Mouse (Mus musculus): ENCODE measurements around the gene Hid1.

- TF ChIP-seq CTCF (IDR thresholded peaks at IDR 0.05; ENCODE audit: low read depth), result no peak
- no peak for TF ChIP-seq EP300 (IDR thresholded peaks at IDR 0.05; ENCODE audit: low read depth)
Observed at GRCm38 (mm10) chr11:115391358-115391757, 23.8 kb upstream of the Hid1 start.

All from liver, postnatal 0 days (tissue).